26 mouse cellular contexts compared by ENCODE assay signal in genomic region chr2:139120905-139121304, GRCm38 (mm10).
"Had no signal": no experiment of that assay in that cellular context is flagged by ENCODE, and none has a peak within 500 bp of the region (broad histone marks: within the 10 kb centered on the region; RNA-seq: fewer than 3 reads in every experiment).

No protein-coding gene starts in this region.

- H3K4me2 ChIP-seq: embryonic facial prominence, embryonic 12.5 days; embryonic facial prominence, embryonic 13.5 days; embryonic facial prominence, embryonic 15.5 days; forebrain, embryonic 12.5 days; forebrain, embryonic 13.5 days; forebrain, embryonic 15.5 days had no signal

- H3K4me3 ChIP-seq: embryonic facial prominence, embryonic 10.5 days; embryonic facial prominence, embryonic 12.5 days; embryonic facial prominence, embryonic 13.5 days; embryonic facial prominence, embryonic 15.5 days; erythroblast, embryonic 14.5 days; forebrain, embryonic 10.5 days; forebrain, embryonic 12.5 days; forebrain, embryonic 13.5 days; forebrain, embryonic 15.5 days; gastrocnemius, adult 2 months; heart, adult 2 months had no signal

- H3K9me3 ChIP-seq: embryonic facial prominence, embryonic 10.5 days; embryonic facial prominence, embryonic 12.5 days; embryonic facial prominence, embryonic 13.5 days; embryonic facial prominence, embryonic 15.5 days; forebrain, embryonic 10.5 days; forebrain, embryonic 12.5 days; forebrain, embryonic 13.5 days; forebrain, embryonic 15.5 days had no signal

- H3K27me3 ChIP-seq: embryonic facial prominence, embryonic 12.5 days; embryonic facial prominence, embryonic 13.5 days; embryonic facial prominence, embryonic 15.5 days; forebrain, embryonic 12.5 days; forebrain, embryonic 13.5 days; forebrain, embryonic 15.5 days had no signal

- H3K36me3 ChIP-seq: embryonic facial prominence, embryonic 10.5 days; embryonic facial prominence, embryonic 12.5 days; embryonic facial prominence, embryonic 13.5 days; embryonic facial prominence, embryonic 15.5 days; forebrain, embryonic 10.5 days; forebrain, embryonic 12.5 days; forebrain, embryonic 15.5 days had no signal

- ATAC-seq: forebrain, embryonic 13.5 days; forebrain, embryonic 14.5 days; forebrain, embryonic 15.5 days; forebrain, embryonic 16.5 days; forebrain, postnatal 0 days had no signal

- H3K4me1 ChIP-seq: embryonic facial prominence, embryonic 10.5 days; embryonic facial prominence, embryonic 12.5 days; embryonic facial prominence, embryonic 13.5 days; embryonic facial prominence, embryonic 15.5 days; forebrain, embryonic 10.5 days; forebrain, embryonic 12.5 days; forebrain, embryonic 13.5 days; forebrain, embryonic 15.5 days had no signal

- H3K27ac ChIP-seq: embryonic facial prominence, embryonic 10.5 days; embryonic facial prominence, embryonic 12.5 days; embryonic facial prominence, embryonic 13.5 days; embryonic facial prominence, embryonic 15.5 days; forebrain, embryonic 10.5 days; forebrain, embryonic 12.5 days; forebrain, embryonic 13.5 days; forebrain, embryonic 15.5 days; gastrocnemius, adult 2 months; heart, adult 2 months had no signal

- DNase-seq: cerebellum, adult 8-10 months; cerebellum, adult 9-11 months; cerebellum, postnatal 10 days; cerebellum, postnatal 14 days; cerebellum, postnatal 25 days; cerebellum, postnatal 36 days; embryo, embryonic 11 days; forebrain, postnatal 0 days; gastrocnemius, adult 2 months; gastrocnemius, postnatal 10 days; gastrocnemius, postnatal 14 days; gastrocnemius, postnatal 25 days; gastrocnemius, postnatal 36 days; heart, adult 11 months; heart, adult 2 months had no signal

- H3K9ac ChIP-seq: embryonic facial prominence, embryonic 12.5 days; embryonic facial prominence, embryonic 13.5 days; embryonic facial prominence, embryonic 15.5 days; forebrain, embryonic 12.5 days; forebrain, embryonic 13.5 days; forebrain, embryonic 15.5 days; forebrain, postnatal 0 days had no signal
